Mouse (Mus musculus) lung, adult 2 months (tissue): ENCODE data around the gene Olfr10.

Experiments used
- CTCF ChIP-seq: fragments of 200-500 bp; IDR thresholded peaks from 2 replicates; pipeline ENCODE4 v1.5.1; 2011; ENCODE audit warnings: mild to moderate bottlenecking, low read length, control low read depth; ENCODE audit not compliant: insufficient read depth
- POLR2A ChIP-seq: fragments of 200-500 bp; IDR thresholded peaks from 2 replicates; pipeline ENCODE4 v1.6.1; 2011; ENCODE audit warnings: low read depth, mild to moderate bottlenecking, control low read depth, low read length, borderline replicate concordance; ENCODE audit errors: extremely low read depth

GRCm38 (mm10) chr11:49329686-49330085 lies 25.1 kb downstream of the Olfr10 start:
- TF ChIP-seq CTCF (no peak), POLR2A (no peak)
